Mouse (Mus musculus): ENCODE measurements around the gene Pip5k1b. TPM values are rescaled to one million over a fixed set of nuclear protein-coding genes. Genes with fewer than 3 reads are reported as not detected.
A peak's percentile ranks its signal among the peaks of the same experiment; 100 is the strongest.
"Not testable (repeated sequence)": the region's sequence is repeated elsewhere in the genome, so short reads cannot be mapped to it uniquely, and the experiment has no call there.

Gene Pip5k1b
- polyA plus RNA-seq, 1 experiment from 2014 or later, result 12.3 TPM

- no peak overlapping the region for H3K27ac ChIP-seq (ENCODE audit: low read depth, low read length)
- peak overlapping the region; percentile 88 for H3K4me2 ChIP-seq
- H3K9ac ChIP-seq (ENCODE audit: low read depth, low read length), result peak overlapping the region; percentile 39; the same call in 1 of the 2 replicates
- H3K27me3 ChIP-seq (ENCODE audit: control insufficient read depth, insufficient read depth, low read length), result no peaks in the 10 kb centered on the region
- ATAC-seq (replicated peaks; ENCODE audit: insufficient number of reproducible peaks, low FRiP score, low TSS enrichment), result no peak
- peak overlapping the region; percentile 22; the same call in 1 of the 2 replicates for H3K4me3 ChIP-seq (ENCODE audit: low read depth, low read length)
- peaks cover 17% of the 10 kb centered on the region for H3K4me1 ChIP-seq (ENCODE audit: control insufficient read depth, insufficient read depth, low read length)
- H3K36me3 ChIP-seq (ENCODE audit: control insufficient read depth, insufficient read depth, low read length), result no peaks in the 10 kb centered on the region
- 2% methylated on average over 11 of the region's 11 CpGs for WGBS (ENCODE audit: insufficient replicate concordance)
- H3K9me3 ChIP-seq (replicated peaks; ENCODE audit: control insufficient read depth, low read length), result no peaks in the 10 kb centered on the region; the same call in 1 of the 2 replicates
These were observed 1.8 kb upstream of the Pip5k1b start for GRCm38 (mm10) chr19:24557456-24557855.

GRCm38 (mm10) chr19:24556585-24556966 is 904 bp upstream of the Pip5k1b start:
- ATAC-seq (replicated peaks; ENCODE audit: insufficient number of reproducible peaks, low FRiP score, low TSS enrichment), result no peak
- H3K36me3 ChIP-seq (ENCODE audit: control insufficient read depth, insufficient read depth, low read length), result no peaks in the 10 kb centered on the region
- H3K9me3 ChIP-seq (replicated peaks; ENCODE audit: control insufficient read depth, low read length), result no peaks in the 10 kb centered on the region; the same call in 1 of the 2 replicates
- H3K9ac ChIP-seq (ENCODE audit: low read depth, low read length), result peak overlapping the region; percentile 73
- peak overlapping the region; percentile 70 for H3K4me3 ChIP-seq (ENCODE audit: low read depth, low read length)
- peak overlapping the region; percentile 80 for H3K27ac ChIP-seq (ENCODE audit: low read depth, low read length)
- peaks cover 17% of the 10 kb centered on the region for H3K4me1 ChIP-seq (ENCODE audit: control insufficient read depth, insufficient read depth, low read length)
- no peaks in the 10 kb centered on the region for H3K27me3 ChIP-seq (ENCODE audit: control insufficient read depth, insufficient read depth, low read length)
- H3K4me2 ChIP-seq, result peak overlapping the region; percentile 88
- 3% methylated on average over 12 of the region's 12 CpGs for WGBS (ENCODE audit: insufficient replicate concordance)

- no peaks in the 10 kb centered on the region for H3K27me3 ChIP-seq (ENCODE audit: control insufficient read depth, insufficient read depth, low read length)
- WGBS (ENCODE audit: insufficient replicate concordance), result under 1% methylated on average over 47 of the region's 74 CpGs
- peaks cover 17% of the 10 kb centered on the region for H3K4me1 ChIP-seq (ENCODE audit: control insufficient read depth, insufficient read depth, low read length)
- no peaks in the 10 kb centered on the region; the same call in 1 of the 2 replicates for H3K9me3 ChIP-seq (replicated peaks; ENCODE audit: control insufficient read depth, low read length)
- H3K4me2 ChIP-seq, result peak overlapping the region; percentile 88
- peak overlapping the region; percentile 73 for H3K9ac ChIP-seq (ENCODE audit: low read depth, low read length)
- H3K27ac ChIP-seq (ENCODE audit: low read depth, low read length), result peak overlapping the region; percentile 80
- H3K36me3 ChIP-seq (ENCODE audit: control insufficient read depth, insufficient read depth, low read length), result no peaks in the 10 kb centered on the region
- peak overlapping the region; percentile 70 for H3K4me3 ChIP-seq (ENCODE audit: low read depth, low read length)
- ATAC-seq (replicated peaks; ENCODE audit: insufficient number of reproducible peaks, low FRiP score, low TSS enrichment), result peak; percentile 89
These were observed 372 bp upstream of the Pip5k1b start for GRCm38 (mm10) chr19:24555904-24556584.

GRCm38 (mm10) chr19:24554911-24555465 is 684 bp downstream of the Pip5k1b start:
- H3K27ac ChIP-seq (ENCODE audit: low read depth, low read length), result peak overlapping the region; percentile 80
- H3K4me1 ChIP-seq (ENCODE audit: control insufficient read depth, insufficient read depth, low read length), result peaks cover 17% of the 10 kb centered on the region
- peak overlapping the region; percentile 70 for H3K4me3 ChIP-seq (ENCODE audit: low read depth, low read length)
- under 1% methylated on average over 19 of the region's 19 CpGs for WGBS (ENCODE audit: insufficient replicate concordance)
- no peaks in the 10 kb centered on the region for H3K9me3 ChIP-seq (replicated peaks; ENCODE audit: control insufficient read depth, low read length)
- peak; percentile 61; the same call in 1 of the 2 replicates for ATAC-seq (replicated peaks; ENCODE audit: insufficient number of reproducible peaks, low FRiP score, low TSS enrichment)
- peak overlapping the region; percentile 88 for H3K4me2 ChIP-seq
- H3K9ac ChIP-seq (ENCODE audit: low read depth, low read length), result peak overlapping the region; percentile 73
- no peaks in the 10 kb centered on the region for H3K36me3 ChIP-seq (ENCODE audit: control insufficient read depth, insufficient read depth, low read length)
- no peaks in the 10 kb centered on the region for H3K27me3 ChIP-seq (ENCODE audit: control insufficient read depth, insufficient read depth, low read length)

GRCm38 (mm10) chr19:24554425-24554824 is 1.2 kb downstream of the Pip5k1b start:
- no peak for ATAC-seq (replicated peaks; ENCODE audit: insufficient number of reproducible peaks, low FRiP score, low TSS enrichment)
- Histone ChIP-seq H3K4me2 (peak overlapping the region; percentile 88), H3K27ac (ENCODE audit: low read depth, low read length) (peak overlapping the region; percentile 80), H3K36me3 (ENCODE audit: control insufficient read depth, insufficient read depth, low read length) (no peaks in the 10 kb centered on the region), H3K9ac (ENCODE audit: low read depth, low read length) (peak overlapping the region; percentile 73), H3K4me3 (ENCODE audit: low read depth, low read length) (peak overlapping the region; percentile 70), H3K4me1 (ENCODE audit: control insufficient read depth, insufficient read depth, low read length) (peaks cover 17% of the 10 kb centered on the region), H3K27me3 (ENCODE audit: control insufficient read depth, insufficient read depth, low read length) (no peaks in the 10 kb centered on the region), H3K9me3 (replicated peaks; ENCODE audit: control insufficient read depth, low read length) (no peaks in the 10 kb centered on the region)
- WGBS (ENCODE audit: insufficient replicate concordance), result 18% methylated on average over 4 of the region's 4 CpGs

- H3K4me1 ChIP-seq (ENCODE audit: control insufficient read depth, insufficient read depth, low read length), result peaks cover 17% of the 10 kb centered on the region
- peak overlapping the region; percentile 70; the same call in 1 of the 2 replicates for H3K4me3 ChIP-seq (ENCODE audit: low read depth, low read length)
- no peaks in the 10 kb centered on the region; the same call in 1 of the 2 replicates for H3K36me3 ChIP-seq (ENCODE audit: control insufficient read depth, insufficient read depth, low read length)
- peak overlapping the region; percentile 88 for H3K4me2 ChIP-seq
- ATAC-seq (replicated peaks; ENCODE audit: insufficient number of reproducible peaks, low FRiP score, low TSS enrichment), result no peak
- no peaks in the 10 kb centered on the region for H3K9me3 ChIP-seq (replicated peaks; ENCODE audit: control insufficient read depth, low read length)
- WGBS (ENCODE audit: insufficient replicate concordance), result 53% methylated on average over 12 of the region's 12 CpGs
- no peak overlapping the region for H3K27ac ChIP-seq (ENCODE audit: low read depth, low read length)
- no peaks in the 10 kb centered on the region for H3K27me3 ChIP-seq (ENCODE audit: control insufficient read depth, insufficient read depth, low read length)
- H3K9ac ChIP-seq (ENCODE audit: low read depth, low read length), result peak overlapping the region; percentile 17; the same call in 1 of the 2 replicates
These were observed 2.2 kb downstream of the Pip5k1b start for GRCm38 (mm10) chr19:24553291-24554075.

- H3K27me3 ChIP-seq (ENCODE audit: control insufficient read depth, insufficient read depth, low read length); H3K4me3 ChIP-seq (ENCODE audit: low read depth, low read length); H3K9ac ChIP-seq (ENCODE audit: low read depth, low read length); H3K27ac ChIP-seq (ENCODE audit: low read depth, low read length); H3K9me3 ChIP-seq (replicated peaks; ENCODE audit: control insufficient read depth, low read length); H3K36me3 ChIP-seq (ENCODE audit: control insufficient read depth, insufficient read depth, low read length); H3K4me2 ChIP-seq; ATAC-seq (replicated peaks; ENCODE audit: insufficient number of reproducible peaks, low FRiP score, low TSS enrichment): not testable (repeated sequence)
- peaks cover 17% of the 10 kb centered on the region for H3K4me1 ChIP-seq (ENCODE audit: control insufficient read depth, insufficient read depth, low read length)
- WGBS (ENCODE audit: insufficient replicate concordance), result 87% methylated on average over 6 of the region's 6 CpGs
These were observed 3.0 kb downstream of the Pip5k1b start for GRCm38 (mm10) chr19:24552641-24553040.

GRCm38 (mm10) chr19:24551196-24551954 is 4.3 kb downstream of the Pip5k1b start:
- Histone ChIP-seq H3K27ac (ENCODE audit: low read depth, low read length) (no peak overlapping the region), H3K9ac (ENCODE audit: low read depth, low read length) (no peak overlapping the region), H3K4me1 (ENCODE audit: control insufficient read depth, insufficient read depth, low read length) (peaks cover 11% of the 10 kb centered on the region), H3K27me3 (ENCODE audit: control insufficient read depth, insufficient read depth, low read length) (no peaks in the 10 kb centered on the region), H3K4me3 (ENCODE audit: low read depth, low read length) (no peak overlapping the region), H3K36me3 (ENCODE audit: control insufficient read depth, insufficient read depth, low read length) (peaks cover 2% of the 10 kb centered on the region; the same call in 1 of the 2 replicates), H3K9me3 (replicated peaks; ENCODE audit: control insufficient read depth, low read length) (no peaks in the 10 kb centered on the region), H3K4me2 (no peak overlapping the region)
- WGBS (ENCODE audit: insufficient replicate concordance), result 56% methylated on average over 3 of the region's 3 CpGs
- no peak for ATAC-seq (replicated peaks; ENCODE audit: insufficient number of reproducible peaks, low FRiP score, low TSS enrichment)

All from heart, embryonic 11.5 days (tissue).